Mouse (Mus musculus) cortical plate, adult 2 months (tissue): ENCODE data around the gene Efemp2.

Source experiments
- CTCF ChIP-seq: fragments of 200-500 bp; IDR thresholded peaks from 2 replicates; pipeline ENCODE4 v1.5.1; 2011; ENCODE audit warnings: mild to moderate bottlenecking, control low read depth, low read length; ENCODE audit not compliant: insufficient read depth; ENCODE audit errors: extremely low read depth
- POLR2A ChIP-seq: fragments of 200-500 bp; IDR thresholded peaks from 2 replicates; pipeline ENCODE4 v1.6.1; 2011; ENCODE audit warnings: mild to moderate bottlenecking, low read length, control low read depth; ENCODE audit not compliant: insufficient read depth; ENCODE audit errors: extremely low read depth

GRCm38 (mm10) chr19:5429806-5430205 lies 43.9 kb upstream of the Efemp2 start:
- TF ChIP-seq CTCF: no peak
- no peak for TF ChIP-seq POLR2A
